In the genomic region with DNA sequence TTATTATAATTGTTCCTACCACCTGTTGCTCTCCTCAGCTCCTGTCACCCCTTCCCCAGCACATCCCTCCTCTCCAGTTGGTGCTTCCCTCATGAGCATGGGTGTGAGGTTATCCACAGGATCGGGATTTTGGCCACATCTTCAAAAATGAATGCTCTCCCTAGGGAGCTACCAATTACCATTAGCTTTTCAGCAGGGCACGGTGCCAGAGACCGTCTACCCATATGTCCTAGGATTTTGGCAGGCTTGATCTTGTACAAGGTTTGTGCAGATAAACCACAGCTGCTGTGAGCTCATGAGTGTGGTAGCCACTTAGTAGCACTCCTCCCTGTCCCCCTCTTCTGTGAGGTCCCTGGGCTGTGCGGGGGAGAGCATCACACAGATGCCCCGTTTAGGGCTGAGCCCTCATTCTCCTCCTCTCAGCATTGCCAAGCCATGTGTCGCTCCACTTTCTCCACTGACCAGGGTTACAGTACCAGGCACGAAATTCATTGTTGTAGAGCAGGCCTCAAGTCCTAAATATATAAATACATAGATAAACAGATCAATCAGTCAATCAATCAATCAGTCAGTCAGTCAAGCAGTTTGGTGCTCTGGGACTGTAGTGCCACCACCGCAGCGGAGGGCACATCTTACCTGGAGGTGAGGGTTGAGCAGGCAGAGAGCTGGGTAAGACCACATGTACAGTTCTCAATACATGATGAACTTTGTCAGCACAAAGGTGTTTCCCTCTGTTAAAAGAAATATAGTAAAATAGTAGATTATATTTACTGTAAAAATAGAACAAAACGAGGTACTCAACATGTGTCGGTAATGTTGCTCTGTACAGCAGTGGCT, we compare ENCODE assay signal across 8 mouse cellular contexts. TPM values are rescaled to one million over a fixed set of nuclear protein-coding genes. Genes with fewer than 3 reads are reported as not detected.
DNase-seq lines count a peak whose midpoint lies in the region; ATAC-seq lines count a peak whose summit lies in the region.

No protein-coding gene starts in this region.

- no peak overlapping the region for H3K4me3 ChIP-seq in forebrain, embryonic 16.5 days (replicated peaks; ENCODE audit: low read length)
- H3K4me3 ChIP-seq in midbrain, embryonic 13.5 days (replicated peaks), result no peak overlapping the region

- H3K4me1 ChIP-seq in forebrain, embryonic 16.5 days (replicated peaks; ENCODE audit: control insufficient read depth, insufficient read depth, low read length), result peaks cover 11% of the 10 kb centered on the region
- peaks cover 39% of the 10 kb centered on the region for H3K4me1 ChIP-seq in midbrain, embryonic 13.5 days (replicated peaks)

- H3K27ac ChIP-seq in forebrain, embryonic 16.5 days (ENCODE audit: low read length), result no peak overlapping the region
- no peak overlapping the region for H3K27ac ChIP-seq in midbrain, embryonic 13.5 days

- no peak overlapping the region for H3K4me2 ChIP-seq in forebrain, embryonic 16.5 days (ENCODE audit: low read length)
- no peak overlapping the region for H3K4me2 ChIP-seq in midbrain, embryonic 13.5 days (replicated peaks)

- H3K36me3 ChIP-seq in forebrain, embryonic 16.5 days (ENCODE audit: control insufficient read depth, insufficient read depth), result no peaks in the 10 kb centered on the region
- peaks cover 8% of the 10 kb centered on the region for H3K36me3 ChIP-seq in midbrain, embryonic 13.5 days

- no peaks in the 10 kb centered on the region for H3K9me3 ChIP-seq in forebrain, embryonic 16.5 days (ENCODE audit: control insufficient read depth, low read length)
- H3K9me3 ChIP-seq in midbrain, embryonic 13.5 days, result no peaks in the 10 kb centered on the region

- DNase-seq in kidney, postnatal 10 days, result peak; percentile 53
- no peak for DNase-seq in kidney, adult 9 months
- no peak for DNase-seq in frontal cortex, postnatal 25 days (ENCODE audit: low spot score in 2 of 2)
- DNase-seq in natural killer cell, adult 2 months (ENCODE audit: low spot score in 2 of 2), result no peak
- DNase-seq in spleen, postnatal 10 days (ENCODE audit: low spot score in 2 of 2), result no peak

- 56% methylated on average over 11 of the region's 11 CpGs for WGBS in forebrain, embryonic 16.5 days
- 69% methylated on average over 11 of the region's 11 CpGs for WGBS in midbrain, embryonic 13.5 days

- no peak overlapping the region for H3K9ac ChIP-seq in forebrain, embryonic 16.5 days (replicated peaks; ENCODE audit: low read depth, low read length)
- no peak overlapping the region for H3K9ac ChIP-seq in midbrain, embryonic 13.5 days (replicated peaks)

- no peaks in the 10 kb centered on the region for H3K27me3 ChIP-seq in forebrain, embryonic 16.5 days (replicated peaks; ENCODE audit: control insufficient read depth, insufficient read depth, low read length)
- H3K27me3 ChIP-seq in midbrain, embryonic 13.5 days, result no peaks in the 10 kb centered on the region

- peak; percentile 65 for ATAC-seq in cerebellum, adult (ENCODE audit: insufficient number of reproducible peaks, low FRiP score, low TSS enrichment)
- peak; percentile 89 for ATAC-seq in forebrain, embryonic 16.5 days
- ATAC-seq in midbrain, embryonic 13.5 days, result peak; percentile 82

RNA-seq across cellular contexts. Expression of gene Usp6nl, which starts 27.0 kb away (rescaled TPM):
- 7.6 and 7.8 TPM in 2 replicates for polyA plus RNA-seq in forebrain, embryonic 16.5 days (2015; fragmentation: Nextera tagmentation; extraction: Ambion mirVana)
- 8.5 and 8.6 TPM in 2 replicates for polyA plus RNA-seq in midbrain, embryonic 13.5 days (2015; fragmentation: Nextera tagmentation; extraction: Ambion mirVana)
